Mouse (Mus musculus) hindbrain, postnatal 0 days (tissue): ENCODE measurements around the gene Rad9a. TPM values are rescaled to one million over a fixed set of nuclear protein-coding genes. Genes with fewer than 3 reads are reported as not detected.
A peak's percentile ranks its signal among the peaks of the same experiment; 100 is the strongest.

Experiments
- ATAC-seq: fragments of 200-750 bp; cut with Nextera tagmentation; 2 replicates; pipeline ENCODE4 v1.8.0; 2017; ENCODE audit warnings: mild to moderate bottlenecking, moderate TSS enrichment, moderate library complexity
- DNase-seq: peaks from one replicate; pipeline ENCODE4 v3.0.0-alpha.2; 2015; ENCODE audit warnings: low spot score
- H3K27ac ChIP-seq: fragments of 300-500 bp; sonication (generic); 2 replicates; pipeline ENCODE4 v1.5.1; 2014; ENCODE audit warnings: mild to moderate bottlenecking
- H3K27me3 ChIP-seq: fragments of 300-500 bp; sonication (generic); 2 replicates; pipeline ENCODE4 v1.6.1; 2014; ENCODE audit warnings: low read length, mixed read lengths; ENCODE audit not compliant: insufficient read depth
- H3K36me3 ChIP-seq: fragments of 300-500 bp; sonication (generic); 2 replicates; pipeline ENCODE4 v1.6.1; 2014; ENCODE audit warnings: low read length, mixed read lengths; ENCODE audit not compliant: insufficient read depth
- H3K4me1 ChIP-seq: fragments of 300-500 bp; sonication (generic); 2 replicates; pipeline ENCODE4 v1.6.1; 2014; ENCODE audit warnings: antibody characterized with exemption, low read length, mixed read lengths; ENCODE audit not compliant: insufficient read depth
- H3K4me2 ChIP-seq: fragments of 300-500 bp; sonication (generic); 2 replicates; pipeline ENCODE4 v1.6.1; 2014; ENCODE audit warnings: low read depth, mild to moderate bottlenecking, low read length, moderate library complexity, mixed read lengths
- H3K4me3 ChIP-seq: fragments of 300-500 bp; sonication (generic); 2 replicates; pipeline ENCODE4 v1.5.1; 2014; ENCODE audit warnings: low read length
- H3K9ac ChIP-seq: fragments of 300-500 bp; sonication (generic); replicated peaks from 2 replicates; pipeline ENCODE4 v1.6.1; 2014; ENCODE audit warnings: mild to moderate bottlenecking, low read length, moderate library complexity, mixed read lengths
- H3K9me3 ChIP-seq: fragments of 300-500 bp; sonication (generic); 2 replicates; pipeline ENCODE4 v1.6.1; 2016; ENCODE audit warnings: low read length, mixed read lengths
- CTCF ChIP-seq: IDR thresholded peaks from 2 replicates; pipeline ENCODE4 v1.5.1; 2016; ENCODE audit warnings: antibody characterized with exemption, control low read depth, low read depth
- WGBS: fragments of 180-500 bp; shearing (Covaris S2); extraction: QIAGEN DNeasy Blood & Tissue Kit; methylation state at CpG from one replicate; pipeline ENCODE4 v1.1.7; 2014; 5-methylcytosine and 5-hydroxymethylcytosine counted together
- polyA plus RNA-seq: library from polyadenylated mRNA; unstranded; fragments of >200 nt; fragmentation: Nextera tagmentation; extraction: Ambion mirVana; gene quantifications from 2 replicates; pipeline ENCODE4 v1.2.1, GENCODE M21; 2015
- total RNA-seq: library from RNA; depleted of rRNA; stranded (reverse); fragments of >200 nt; gene quantifications from 2 replicates; pipeline ENCODE4 v1.2.3, GENCODE M21; 2014

The Rad9a gene
- total and polyA plus RNA-seq, 2 experiments from 2014 or later = 14.6 to 15.8 TPM

DNA sequence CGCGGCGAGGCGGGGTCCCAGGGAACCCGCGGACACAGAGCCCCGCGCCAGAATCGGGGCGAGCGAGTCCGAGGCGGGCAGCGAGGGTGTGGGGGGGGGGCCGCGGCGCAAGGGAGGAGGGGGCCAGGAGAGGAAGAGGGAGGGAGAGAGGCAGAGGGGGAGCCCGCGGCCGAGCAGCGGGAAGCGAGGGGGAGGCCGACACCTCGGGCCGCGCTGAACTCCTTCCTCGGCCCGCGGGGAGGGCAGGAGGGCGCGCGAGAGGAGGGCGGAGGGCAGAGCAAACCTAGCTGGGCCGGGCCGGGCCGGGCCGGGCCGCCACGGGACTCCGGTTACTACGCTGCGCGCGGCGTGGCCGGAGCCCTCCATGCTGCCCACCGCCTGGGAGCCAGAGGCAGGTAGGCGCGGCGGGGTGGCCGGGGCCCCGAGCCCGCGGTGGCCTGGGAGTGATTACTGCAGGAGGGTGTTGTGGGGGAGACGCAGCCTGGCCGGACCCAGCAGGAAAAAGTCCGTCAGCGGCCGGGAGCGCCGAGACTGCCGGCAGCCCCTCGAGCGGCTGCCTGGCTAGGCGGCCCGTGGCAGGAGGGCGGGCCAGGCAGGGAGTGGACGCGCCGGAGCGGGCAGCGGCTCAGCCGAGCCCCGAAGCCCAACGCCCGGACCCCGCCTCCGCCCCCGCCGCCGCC lies 13.4 kb upstream of the Rad9a start:
- under 1% methylated on average over 61 of the region's 81 CpGs for WGBS
- H3K27me3 ChIP-seq = peaks cover 12% of the 10 kb centered on the region
- H3K9ac ChIP-seq = peak overlapping the region; percentile 61
- peak overlapping the region; percentile 52 for H3K4me3 ChIP-seq
- DNase-seq = no peak
- ATAC-seq = peak; percentile 28
- H3K4me2 ChIP-seq = peak overlapping the region; percentile 87
- H3K4me1 ChIP-seq = peaks cover 17% of the 10 kb centered on the region; the same call in 1 of the 2 replicates
- no peaks in the 10 kb centered on the region for H3K36me3 ChIP-seq
- TF ChIP-seq CTCF = no peak
- no peak overlapping the region; the same call in 1 of the 2 replicates for H3K27ac ChIP-seq
- H3K9me3 ChIP-seq = no peaks in the 10 kb centered on the region

DNA sequence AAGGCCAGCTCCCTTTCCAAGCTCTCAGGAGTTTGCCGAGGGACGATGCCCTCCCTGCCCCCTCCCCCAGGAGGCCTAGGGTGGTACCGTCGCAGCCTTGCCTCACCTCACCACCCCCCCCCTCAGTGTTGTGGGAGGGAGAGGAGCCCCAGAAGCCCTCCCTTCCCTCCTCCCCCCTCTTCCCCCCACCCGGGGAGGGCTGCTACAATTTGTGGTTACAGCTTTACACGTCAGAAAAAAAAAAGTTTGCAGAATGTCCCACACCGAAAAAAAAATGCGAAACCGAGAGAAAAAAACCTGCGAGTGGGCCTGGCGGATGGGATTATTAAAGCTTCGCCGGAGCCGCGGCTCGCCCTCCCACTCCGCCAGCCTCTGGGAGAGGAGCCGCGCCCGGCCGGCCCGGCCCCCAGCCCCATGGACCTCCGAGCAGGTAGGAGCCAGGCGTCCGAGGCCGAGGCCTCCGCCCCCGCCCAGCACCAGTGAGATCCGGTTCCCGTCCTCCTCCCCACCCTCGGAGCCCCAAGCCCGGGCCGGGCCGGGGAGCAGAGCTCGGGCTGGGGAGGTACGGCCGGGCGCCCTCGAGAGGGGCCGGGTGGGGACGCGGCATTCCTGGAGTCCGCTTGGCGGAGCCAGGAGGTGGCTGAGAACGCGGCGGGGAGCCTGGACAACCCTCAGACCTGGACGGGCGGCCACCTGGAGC lies 12.8 kb upstream of the Rad9a start, which contains the start of the genes Clcf1 and AC109138.7:
Clcf1 (plus strand) TSS at position 168 of the 700 bp plus-strand sequence.
AC109138.7 (plus strand) TSS at position 287 of the 700 bp plus-strand sequence.
- no peak for DNase-seq
- Histone ChIP-seq H3K4me2 (peak within 1 kb of the TSS; percentile 87), H3K4me1 (peaks cover 16% of the 10 kb centered on the region; the same call in 1 of the 2 replicates), H3K9me3 (no peaks in the 10 kb centered on the region), H3K36me3 (no peaks in the 10 kb centered on the region), H3K27ac (no peak within 1 kb of the TSS; the same call in 1 of the 2 replicates), H3K4me3 (peak within 1 kb of the TSS; percentile 52), H3K27me3 (peaks cover 12% of the 10 kb centered on the region), H3K9ac (peak within 1 kb of the TSS; percentile 61)
- under 1% methylated on average over 46 of the region's 49 CpGs for WGBS
- TF ChIP-seq CTCF = no peak
- peak; percentile 52 for ATAC-seq

DNA sequence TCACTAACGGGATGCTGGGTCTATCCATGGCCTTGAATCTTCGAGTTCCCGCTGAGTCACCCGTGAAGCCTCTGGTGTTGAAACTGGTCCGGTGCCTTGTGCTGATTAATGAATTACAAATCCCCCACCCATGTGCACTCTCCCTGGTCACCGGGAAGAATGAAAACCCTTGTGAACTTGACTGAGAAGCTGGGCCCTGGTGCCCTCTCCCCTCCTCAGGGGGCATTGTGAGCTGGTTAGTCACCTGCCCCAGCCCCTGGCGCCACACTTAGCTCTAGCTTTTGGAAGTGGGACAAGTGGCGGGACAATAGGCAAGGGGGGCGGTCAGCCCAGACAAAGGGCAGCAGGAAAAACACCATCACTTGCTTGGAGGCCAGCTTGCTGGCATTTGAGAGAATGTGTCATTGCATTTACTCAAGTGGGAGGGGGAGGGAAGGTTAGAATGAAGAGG lies 12.1 kb upstream of the Rad9a start:
- TF ChIP-seq CTCF = no peak
- DNase-seq (no peak), ATAC-seq (0 out of 2 replicates have a peak, but pooled peaks have one; percentile 22)
- Histone ChIP-seq H3K36me3 (no peaks in the 10 kb centered on the region), H3K4me3 (peak overlapping the region; percentile 52; the same call in 1 of the 2 replicates), H3K27ac (no peak overlapping the region), H3K4me1 (peaks cover 16% of the 10 kb centered on the region; the same call in 1 of the 2 replicates), H3K27me3 (peaks cover 12% of the 10 kb centered on the region), H3K4me2 (peak overlapping the region; percentile 87; the same call in 1 of the 2 replicates), H3K9me3 (no peaks in the 10 kb centered on the region), H3K9ac (no peak overlapping the region)
- WGBS = 8% methylated on average over 9 of the region's 9 CpGs

DNA sequence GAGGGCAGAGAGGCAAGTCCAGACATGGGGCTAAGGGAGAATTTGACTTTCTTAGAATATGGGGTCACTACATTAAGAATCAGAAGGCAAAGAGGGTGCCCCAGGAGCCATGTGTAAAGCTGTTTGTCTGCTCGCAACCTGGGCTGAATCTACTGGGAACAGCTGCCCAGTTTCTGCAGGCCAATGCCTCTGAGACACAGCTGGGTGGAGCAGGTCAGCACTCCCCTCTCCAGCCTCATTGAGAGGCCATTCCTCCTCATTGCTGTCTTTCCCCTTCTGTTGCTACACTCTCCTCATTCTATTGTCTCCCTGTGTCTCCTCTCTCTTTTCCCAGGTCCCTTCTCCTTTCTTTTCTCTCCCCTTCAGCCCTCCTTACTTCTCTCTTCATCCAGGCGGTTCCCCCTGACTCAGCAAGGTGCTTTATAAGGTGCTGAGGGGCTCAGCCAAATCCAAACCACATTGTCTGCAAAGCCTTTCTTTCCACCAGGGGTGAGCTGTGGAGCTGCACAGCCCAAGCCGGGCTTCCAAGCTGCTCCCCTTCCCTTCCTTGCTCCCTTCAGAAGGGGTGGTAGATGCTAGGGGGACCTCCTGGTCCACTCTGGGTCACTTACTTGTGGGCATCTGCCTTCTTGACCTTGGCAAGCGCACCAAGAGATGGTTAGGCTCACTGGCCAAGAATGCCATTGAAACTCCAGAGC lies 10.6 kb upstream of the Rad9a start:
- peaks cover 12% of the 10 kb centered on the region for H3K27me3 ChIP-seq
- ATAC-seq (no peak), DNase-seq (no peak)
- no peak overlapping the region for H3K4me2 ChIP-seq
- H3K4me1 ChIP-seq = peaks cover 16% of the 10 kb centered on the region; the same call in 1 of the 2 replicates
- no peak overlapping the region for H3K9ac ChIP-seq
- no peak overlapping the region for H3K27ac ChIP-seq
- WGBS = 35% methylated on average over 4 of the region's 4 CpGs
- no peaks in the 10 kb centered on the region for H3K36me3 ChIP-seq
- TF ChIP-seq CTCF = no peak
- no peaks in the 10 kb centered on the region for H3K9me3 ChIP-seq
- no peak overlapping the region for H3K4me3 ChIP-seq

DNA sequence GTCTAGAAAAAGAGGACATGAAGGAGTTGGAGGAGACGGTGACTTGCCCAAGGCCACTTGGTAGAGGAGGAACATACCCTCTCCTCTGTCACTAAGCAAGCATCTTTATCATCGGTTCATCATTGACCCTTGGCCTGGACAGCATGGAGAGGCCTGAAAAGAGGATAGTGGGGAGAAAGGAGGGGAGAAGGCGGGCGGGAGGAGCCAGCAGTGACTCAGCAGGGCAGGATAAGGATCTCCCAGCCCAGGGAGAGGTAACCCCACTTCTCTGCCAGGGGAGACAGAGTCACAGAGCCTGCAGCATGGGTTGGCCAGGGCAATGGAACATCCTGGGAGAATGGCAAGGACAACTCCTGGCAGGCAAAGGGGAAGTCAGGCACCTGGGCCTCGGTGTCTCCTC lies 7.1 kb upstream of the Rad9a start:
- H3K4me2 ChIP-seq = no peak overlapping the region
- H3K4me3 ChIP-seq = no peak overlapping the region
- no peak for DNase-seq
- no peak for TF ChIP-seq CTCF
- no peak overlapping the region for H3K27ac ChIP-seq
- H3K4me1 ChIP-seq = no peaks in the 10 kb centered on the region
- H3K36me3 ChIP-seq = no peaks in the 10 kb centered on the region
- 75% methylated on average over 5 of the region's 5 CpGs for WGBS
- no peak for ATAC-seq
- no peaks in the 10 kb centered on the region for H3K9me3 ChIP-seq
- peaks cover 5% of the 10 kb centered on the region; the same call in 1 of the 2 replicates for H3K27me3 ChIP-seq
- H3K9ac ChIP-seq = no peak overlapping the region

DNA sequence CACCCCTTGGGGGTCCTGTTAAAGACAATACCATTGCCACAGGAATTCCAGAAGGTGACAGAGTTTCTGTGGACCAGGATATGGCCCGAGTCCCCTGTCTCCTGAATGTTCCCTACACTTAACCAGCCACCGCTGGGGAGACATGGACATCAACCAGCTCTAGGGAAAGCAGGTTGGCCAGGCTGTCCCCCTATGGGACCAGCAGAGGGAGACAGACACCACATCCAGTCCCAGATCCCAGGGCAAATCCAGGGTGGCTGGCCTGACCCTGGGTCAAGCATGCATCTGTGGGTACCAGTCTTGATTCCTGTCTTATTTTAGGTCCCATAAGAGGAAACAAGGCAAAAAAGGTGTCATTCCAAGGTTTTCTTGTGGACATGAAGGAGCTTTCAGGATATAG lies 5.5 kb upstream of the Rad9a start:
- Histone ChIP-seq H3K36me3 (no peaks in the 10 kb centered on the region), H3K4me1 (peaks cover 5% of the 10 kb centered on the region; the same call in 1 of the 2 replicates), H3K4me3 (no peak overlapping the region), H3K4me2 (no peak overlapping the region), H3K9ac (no peak overlapping the region), H3K27me3 (0 out of 2 replicates have a peak, but pooled peaks cover 3% of the 10 kb centered on the region), H3K27ac (no peak overlapping the region), H3K9me3 (no peaks in the 10 kb centered on the region)
- 4% methylated on average over 2 of the region's 2 CpGs for WGBS
- TF ChIP-seq CTCF = peak; percentile 96
- ATAC-seq = peak; percentile 62; the same call in 1 of the 2 replicates
- DNase-seq = peak; percentile 77
